Mouse (Mus musculus) ovary, postnatal 14 days (tissue): Measurements from ENCODE around the gene Atp9a.

Experiments used
- DNase-seq: peaks from one replicate; pipeline ENCODE4 v3.0.0; 2022; ENCODE audit warnings: low spot score

Atp9a gene

DNA sequence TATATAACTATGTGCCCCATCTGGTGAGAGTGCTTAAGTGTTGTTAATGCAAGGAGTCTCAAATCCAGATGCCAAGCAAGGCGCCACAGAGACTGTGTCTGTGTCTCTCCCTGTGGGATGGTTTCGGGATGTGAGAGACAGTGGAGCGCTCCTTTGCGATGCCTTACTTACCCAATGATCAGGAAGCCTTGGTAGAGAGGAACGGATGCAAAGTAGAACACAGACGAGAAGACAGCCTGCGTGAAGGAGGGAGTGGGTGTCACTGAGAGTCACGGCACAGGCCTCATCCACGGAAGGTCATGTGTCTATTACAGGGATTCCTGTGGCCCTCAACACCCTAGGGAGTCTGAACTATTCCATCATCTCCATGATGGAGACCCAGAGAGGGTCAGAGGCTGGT lies 101.7 kb downstream of the Atp9a start:
- no peak for DNase-seq

DNA sequence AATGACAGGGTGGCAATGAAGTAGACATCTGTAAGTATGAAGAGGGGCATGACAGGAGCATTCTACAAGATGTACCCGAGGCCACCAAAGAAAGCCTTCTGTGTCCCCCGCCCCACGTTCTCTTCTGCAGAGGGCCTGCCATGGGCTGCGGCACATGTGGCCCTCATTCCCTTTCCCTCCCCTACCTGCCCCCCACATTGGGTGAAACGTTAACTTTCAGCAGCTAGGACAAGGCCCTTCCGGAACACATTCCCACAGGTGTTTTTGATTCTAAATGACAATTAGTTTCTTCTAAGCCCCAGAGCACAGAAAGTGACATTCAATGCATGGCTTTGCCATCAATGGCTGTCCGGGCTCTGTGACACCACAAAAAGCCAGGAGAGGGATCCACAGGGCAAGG lies 107.3 kb downstream of the Atp9a start:
- DNase-seq, result no peak

DNA sequence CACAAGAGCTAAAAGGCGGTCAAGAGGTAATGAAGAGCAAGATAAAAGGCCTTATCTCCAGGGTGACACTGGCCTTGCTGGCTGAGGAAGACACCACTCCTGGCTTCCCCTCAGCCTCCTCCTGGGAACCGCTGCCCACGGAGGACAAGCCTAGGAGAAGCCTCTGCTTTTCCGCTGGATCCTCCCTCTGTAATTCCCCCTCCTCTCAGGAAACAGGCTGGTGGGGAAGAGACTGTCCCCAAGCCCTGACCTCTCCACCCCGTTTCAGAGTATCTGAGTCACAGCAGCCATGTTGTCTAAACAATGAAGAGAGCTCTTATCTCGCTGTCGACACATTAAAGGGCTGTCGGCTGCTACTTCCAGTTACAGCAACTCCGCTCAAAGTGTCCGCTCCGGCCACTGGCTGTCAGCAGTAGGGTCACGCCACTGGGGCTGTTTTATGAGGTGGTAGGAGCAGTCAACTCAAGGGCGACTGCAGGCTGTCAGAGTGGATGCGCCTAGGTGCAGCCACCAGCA lies 108.8 kb downstream of the Atp9a start:
- no peak for DNase-seq

DNA sequence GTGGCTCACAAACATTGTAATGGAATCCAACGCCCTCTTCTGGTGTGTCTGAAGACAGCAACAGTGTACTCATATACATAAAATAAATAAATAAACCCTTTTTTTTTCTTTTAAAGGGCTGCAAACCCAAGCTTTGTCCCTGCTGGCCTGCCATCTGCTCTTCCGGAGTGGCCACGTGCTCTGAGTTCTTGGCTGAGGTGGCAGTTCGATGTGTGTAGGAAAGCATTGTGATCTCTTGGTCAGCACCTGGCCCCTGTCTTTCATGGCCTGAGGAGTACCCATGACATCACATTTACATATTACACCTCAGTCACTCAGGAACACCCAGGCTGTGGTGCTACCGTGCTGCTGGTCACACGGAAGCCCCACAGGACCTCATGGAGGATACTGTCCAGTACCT lies 109.7 kb downstream of the Atp9a start:
- DNase-seq, result no peak

DNA sequence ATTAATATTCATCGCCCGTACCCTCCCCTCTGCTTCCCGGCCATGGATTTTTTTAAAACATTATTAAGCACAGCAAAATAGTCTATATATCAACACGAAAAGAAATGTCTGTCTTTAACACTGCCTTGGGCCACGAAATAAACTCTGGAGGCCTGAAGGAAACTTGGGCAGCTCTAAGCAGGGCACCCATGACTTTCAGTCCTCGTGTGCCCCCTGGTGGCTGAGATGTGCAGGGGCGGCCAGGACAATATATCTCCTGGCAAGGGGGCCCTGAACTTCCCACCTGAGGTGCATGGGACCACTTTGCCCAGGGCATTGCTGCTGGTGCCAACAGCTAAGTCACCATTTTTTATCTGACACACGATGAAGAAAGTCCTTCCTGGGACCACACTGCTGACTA lies 113.4 kb downstream of the Atp9a start:
- DNase-seq, result peak; percentile 85

DNA sequence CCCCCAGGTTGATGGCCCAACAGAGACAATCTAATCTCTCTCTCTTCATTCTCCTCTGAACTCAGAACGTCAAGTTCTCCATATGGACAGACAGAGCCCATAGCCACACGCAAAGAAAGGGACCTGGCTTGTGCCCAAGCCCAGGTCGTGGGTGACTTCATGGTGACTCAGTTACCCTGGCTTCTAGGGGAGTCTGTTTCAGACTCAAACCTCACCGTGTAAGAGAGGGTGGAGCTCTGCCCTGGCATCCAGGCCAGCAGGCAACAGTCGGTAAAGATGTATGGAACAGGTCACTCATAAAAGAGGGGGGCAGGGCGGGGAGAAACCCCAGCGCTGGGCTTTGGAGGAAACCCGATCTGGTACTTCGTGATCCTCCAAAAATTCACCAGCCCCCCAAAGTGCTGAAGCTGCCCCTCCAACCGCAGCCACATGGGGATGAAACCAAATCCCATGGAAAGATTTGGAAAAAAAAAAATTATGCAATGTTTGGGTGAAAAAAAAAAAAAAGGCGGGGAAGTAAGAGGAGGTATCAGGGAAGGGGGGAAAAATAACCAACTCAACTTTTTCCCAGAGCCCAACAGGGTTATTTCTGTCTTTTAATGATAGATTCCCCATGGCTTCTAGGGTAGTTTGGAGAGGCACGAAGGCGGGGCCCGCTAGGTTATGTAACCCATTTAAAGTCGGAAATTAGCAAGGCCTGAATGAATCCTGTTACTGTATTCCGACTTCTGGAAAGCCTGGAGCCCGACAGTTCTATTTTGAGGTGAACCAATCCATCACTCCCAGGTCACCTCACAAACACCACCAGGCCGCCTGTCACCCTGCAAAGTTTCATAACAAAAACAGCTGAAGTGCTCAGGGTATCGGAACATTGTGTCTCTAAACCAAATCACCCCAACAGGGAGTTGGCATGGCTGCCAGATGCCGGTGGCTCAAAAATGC lies 114.1 kb downstream of the Atp9a start:
- no peak for DNase-seq

DNA sequence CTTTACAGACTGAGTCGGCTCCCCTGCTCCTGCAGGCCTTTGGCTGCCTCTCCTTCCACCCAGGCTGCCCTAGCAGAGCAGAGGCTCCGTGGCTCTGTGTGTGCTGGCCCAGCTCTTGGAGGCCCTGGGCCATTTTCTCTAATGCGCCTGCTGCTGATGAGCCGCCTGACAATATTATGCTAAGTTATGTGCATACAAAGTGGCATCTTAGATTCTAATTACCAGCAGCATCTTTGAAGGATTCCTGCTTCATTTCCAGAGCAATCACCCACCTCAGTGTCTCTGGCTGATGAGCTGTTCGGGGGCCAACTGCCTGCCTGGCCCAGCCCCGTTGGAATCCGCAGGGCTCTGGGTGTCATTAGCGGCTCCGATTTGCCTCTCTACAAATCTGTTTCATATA lies 115.8 kb downstream of the Atp9a start:
- no peak for DNase-seq

DNA sequence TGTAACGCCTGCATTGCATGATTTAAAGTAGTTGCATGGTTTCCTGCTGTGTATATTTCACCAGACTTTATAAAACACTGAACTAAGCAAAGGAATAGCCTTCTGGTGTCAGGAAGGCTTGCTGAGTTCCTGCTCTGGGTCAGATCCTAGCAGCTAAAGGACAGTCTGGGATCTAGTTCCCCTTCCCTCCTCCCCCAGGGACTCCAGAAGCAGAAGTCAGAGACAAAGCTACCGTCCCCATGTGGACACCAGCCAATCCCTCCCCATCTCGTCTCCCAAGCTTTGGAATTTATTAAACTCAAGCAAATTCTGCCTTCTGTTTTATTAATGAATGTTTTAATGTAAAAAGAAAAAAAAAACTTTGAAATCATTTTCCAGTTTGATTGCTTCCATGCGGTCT lies 117.1 kb downstream of the Atp9a start:
- DNase-seq, result no peak

DNA sequence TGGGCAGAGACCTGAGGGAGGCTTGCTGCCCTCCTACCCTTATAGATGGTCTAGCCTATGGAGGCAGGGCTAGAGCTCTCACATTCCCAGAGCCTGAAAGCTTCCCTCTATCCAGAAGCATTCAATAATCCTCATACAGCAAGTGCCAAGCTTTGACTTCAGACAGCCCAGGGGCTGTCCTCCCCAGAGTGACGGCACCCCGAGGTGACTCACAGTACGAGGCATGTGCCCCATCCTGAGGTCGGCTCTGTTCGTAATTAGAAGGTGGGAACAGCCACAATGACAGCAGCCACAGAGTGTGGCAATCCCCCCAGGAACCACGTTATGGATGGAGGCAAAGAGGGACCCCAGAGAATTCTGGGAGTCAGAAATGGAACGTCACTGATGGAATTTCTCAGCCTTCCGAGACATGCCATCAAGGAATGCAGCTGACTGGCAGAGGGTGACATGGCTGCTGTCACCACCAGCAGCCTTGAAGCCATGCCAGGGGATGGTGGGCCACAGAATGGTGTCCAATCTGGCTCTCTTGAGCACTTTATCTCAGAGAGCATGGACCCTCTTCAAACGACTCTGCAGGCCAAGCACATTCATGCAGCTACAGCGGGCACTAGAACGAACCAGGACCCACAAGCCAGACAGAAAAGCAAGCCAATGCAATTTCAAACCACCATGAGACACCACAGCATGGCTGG lies 121.0 kb downstream of the Atp9a start:
- DNase-seq, result no peak

DNA sequence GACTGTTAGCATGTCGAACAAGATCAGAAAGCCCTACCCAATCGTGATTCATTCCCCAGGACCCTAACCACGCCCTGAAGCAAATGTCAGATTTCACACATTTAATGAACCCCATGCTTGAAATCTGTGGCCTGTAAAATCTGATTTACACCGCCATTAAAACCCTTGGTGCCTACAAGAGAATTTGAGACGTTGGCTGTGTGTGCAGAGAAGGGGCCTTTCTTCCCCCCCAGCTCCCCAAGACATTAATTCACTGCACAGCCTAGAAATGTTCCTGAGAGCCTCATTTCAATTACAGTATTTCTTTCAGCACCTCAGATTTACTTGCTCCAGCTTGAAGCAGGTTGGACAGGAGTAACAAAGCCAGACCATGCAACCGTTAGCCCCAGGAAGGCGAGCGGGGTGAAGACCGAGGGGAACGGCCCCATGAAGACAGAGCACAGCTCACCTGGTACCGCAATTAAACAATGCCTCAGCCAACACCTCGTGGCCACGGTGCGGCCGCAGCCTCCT lies 123.9 kb downstream of the Atp9a start:
- DNase-seq, result no peak

DNA sequence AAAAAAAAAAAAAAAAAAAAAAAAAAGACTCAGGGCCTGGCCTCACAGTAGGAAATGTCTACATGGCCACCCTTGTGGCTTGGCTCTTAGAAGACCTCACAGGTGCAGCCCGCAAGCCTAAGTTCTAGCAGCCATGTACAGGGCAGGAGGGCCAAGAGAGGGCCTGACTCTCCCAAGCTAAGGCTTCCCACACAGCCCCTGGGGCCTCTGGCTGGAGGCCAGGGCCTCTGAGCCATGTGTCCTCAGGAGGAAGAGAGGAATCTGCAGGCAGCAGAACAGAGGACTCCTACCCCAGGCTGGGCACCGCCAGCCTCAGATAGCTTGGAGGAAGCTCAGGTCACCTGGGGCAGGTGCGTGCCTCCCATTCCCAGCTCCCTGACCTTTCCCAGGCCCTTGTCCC lies 127.0 kb downstream of the Atp9a start:
- DNase-seq, result no peak

DNA sequence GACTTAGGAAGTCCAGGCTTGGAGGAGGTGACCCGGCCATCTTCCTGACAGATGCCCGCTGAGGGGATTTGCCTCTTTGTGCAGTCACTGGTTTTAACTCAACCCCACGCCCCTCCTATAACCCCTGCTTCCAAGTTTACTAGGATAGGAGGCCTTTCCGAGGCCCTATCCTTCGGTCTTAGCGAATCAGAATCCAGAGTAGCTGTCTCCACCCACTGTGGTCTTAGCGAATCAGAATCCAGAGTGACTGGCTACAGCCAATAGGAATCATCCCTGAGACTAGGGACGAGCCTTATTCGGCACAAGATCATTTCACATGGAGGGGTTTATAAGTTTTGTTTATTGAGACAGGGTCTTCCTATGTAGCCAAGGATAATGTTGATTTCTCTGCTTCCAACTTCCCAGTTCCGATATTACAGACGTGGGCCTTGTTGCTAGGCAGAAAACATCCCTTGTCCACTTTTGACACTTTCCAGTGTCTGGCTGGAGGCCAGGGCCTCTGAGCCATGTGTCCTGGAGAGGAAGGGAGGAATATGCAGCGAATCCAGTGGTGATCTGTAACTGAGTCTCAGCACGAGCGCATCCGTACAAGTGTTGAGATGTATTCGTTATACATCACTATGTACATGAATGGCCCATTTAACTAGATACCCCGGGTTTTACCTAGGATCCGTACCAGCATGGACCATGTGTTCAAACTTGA lies 127.9 kb downstream of the Atp9a start:
- no peak for DNase-seq

DNA sequence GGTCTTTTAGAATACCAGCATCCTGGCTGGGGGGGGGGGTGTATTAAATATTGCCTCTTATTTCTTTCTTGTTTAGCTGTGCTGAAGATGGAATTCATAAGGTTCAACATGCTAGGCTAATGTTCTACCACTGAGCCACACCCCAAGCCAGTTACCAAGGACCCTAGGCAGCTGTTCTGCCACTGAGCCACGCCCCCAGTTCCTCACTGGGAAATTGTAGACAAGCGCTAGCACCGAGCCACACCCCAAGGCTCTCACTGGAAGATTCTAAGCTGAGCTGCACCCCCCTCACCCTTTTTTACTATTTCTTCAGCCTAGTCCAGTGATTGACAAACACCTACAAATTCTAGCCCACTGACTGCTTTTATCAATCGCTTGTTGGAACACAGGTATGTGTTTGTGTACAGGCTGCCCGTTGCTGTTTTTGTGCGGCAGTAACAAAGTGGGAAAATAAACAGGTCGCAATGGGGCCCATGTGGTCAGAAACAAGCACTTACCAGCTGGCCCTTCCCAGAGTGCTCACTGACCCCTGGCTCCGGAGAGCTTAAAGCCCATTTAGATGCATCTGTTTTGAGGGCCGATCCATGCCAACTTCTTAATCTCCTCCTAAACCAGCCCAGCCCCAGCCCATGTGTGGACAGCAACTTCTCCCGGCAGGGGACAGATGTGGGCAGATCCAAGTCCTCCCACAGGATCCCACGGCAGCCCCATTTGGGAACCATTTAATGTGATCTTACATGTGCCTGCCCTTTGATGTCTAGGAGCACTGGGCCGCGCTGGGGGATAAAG lies 128.9 kb downstream of the Atp9a start:
- DNase-seq, result no peak

DNA sequence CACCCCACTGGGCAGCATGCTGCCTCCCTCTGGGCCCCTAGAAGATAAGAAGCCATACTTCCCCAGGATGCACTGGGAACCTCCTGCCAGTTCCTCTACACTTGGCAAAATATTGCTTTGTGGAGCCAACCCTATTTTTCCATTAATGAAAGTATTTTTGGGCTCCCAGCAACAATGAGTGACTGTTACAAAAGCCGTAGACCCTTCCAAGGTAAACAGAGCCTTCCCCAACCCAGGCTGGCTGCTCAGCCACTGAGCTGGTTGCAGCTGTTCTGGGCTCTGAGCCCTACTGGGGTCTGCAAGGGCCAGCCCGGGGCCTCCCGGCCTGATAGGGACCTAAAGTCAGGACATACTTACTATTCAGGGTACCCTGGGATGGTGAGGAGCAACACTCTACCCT lies 131.3 kb downstream of the Atp9a start:
- no peak for DNase-seq

DNA sequence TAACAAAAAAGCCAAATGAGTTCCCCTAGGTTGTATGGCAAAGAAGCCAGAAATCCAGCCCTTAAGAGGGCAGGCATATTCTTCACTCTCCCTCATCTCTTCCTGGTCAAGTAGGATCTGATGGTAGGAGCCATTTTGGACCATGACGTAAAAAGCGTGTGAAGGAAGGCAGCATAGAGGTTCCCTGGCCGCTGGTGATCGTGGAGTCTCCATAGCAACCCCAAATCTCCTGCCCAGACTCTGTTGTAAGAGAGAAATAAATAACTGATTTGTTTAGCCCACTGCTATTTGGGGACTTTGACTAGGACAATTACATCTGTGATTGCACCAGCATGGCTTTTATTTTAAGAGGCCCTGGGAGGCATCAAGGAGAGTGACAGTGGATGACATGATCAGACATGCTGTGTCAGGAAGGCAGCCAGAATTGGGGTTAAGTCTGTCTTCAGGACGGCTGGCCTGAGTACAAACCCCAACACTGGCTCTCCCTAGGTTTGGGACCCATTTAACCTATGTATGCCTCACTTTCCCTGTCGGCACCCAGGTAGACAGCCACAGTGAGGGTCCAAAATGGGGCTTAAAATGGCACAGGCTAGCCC lies 132.5 kb downstream of the Atp9a start:
- DNase-seq, result no peak

DNA sequence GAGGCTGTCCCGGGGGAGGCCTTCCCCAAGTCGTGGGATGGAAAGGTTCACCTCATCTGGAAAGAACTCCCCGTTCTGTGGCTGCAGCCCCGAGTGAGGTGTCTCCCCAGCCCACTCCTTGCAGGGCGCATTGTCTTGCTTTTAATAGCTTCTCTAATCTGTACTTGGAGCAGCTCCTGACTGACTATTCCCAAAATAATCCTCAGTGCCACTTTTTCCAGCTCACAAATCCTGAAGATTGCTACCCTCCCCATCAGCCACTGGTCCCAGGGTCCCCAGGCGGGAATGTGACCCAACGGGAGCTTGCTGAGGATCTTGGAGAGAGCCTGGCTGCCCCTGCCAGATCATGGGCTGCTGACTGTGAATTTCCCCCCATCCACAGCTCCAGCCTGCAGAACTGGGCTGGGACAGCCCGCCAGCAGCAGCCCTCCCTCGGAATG lies 134.1 kb downstream of the Atp9a start:
- DNase-seq, result no peak

DNA sequence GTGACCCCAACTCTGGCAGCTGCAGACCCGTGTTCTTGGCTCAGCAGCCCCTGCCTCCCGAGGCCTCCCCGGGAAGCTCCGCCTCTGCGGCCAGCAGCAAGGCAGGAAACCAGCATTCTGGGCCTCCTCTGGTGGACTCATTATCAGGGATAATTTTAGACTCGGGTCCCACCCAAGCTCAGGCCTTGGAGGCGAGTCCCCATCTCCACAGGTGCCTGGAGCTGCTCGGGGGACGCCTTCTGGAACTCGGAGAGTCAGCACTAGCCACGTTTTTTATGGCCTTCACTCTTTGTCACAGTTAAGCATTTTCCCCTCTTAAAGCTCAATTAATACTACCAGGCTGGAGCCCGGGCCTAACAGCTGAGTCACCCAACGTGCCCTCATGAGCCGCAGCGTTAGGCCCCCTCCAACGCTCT lies 137.5 kb downstream of the Atp9a start:
- DNase-seq, result no peak

DNA sequence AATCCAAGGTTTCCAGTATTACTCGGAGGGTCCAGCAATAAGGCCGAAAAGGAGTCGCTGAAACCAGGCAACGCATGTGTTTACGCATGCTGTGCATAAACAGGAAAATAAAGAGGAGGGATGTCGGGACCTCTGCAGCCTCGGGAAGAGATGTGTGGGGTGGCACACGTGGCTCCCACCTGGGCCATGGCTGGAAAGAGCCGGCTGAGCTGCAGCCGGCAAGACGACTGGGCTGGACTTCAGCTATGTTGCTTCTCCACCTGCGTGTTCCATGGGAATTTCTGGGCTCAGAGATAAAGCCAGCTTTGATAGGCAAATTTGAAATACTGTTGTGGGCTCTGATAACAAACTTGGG lies 139.8 kb downstream of the Atp9a start:
- DNase-seq, result no peak

DNA sequence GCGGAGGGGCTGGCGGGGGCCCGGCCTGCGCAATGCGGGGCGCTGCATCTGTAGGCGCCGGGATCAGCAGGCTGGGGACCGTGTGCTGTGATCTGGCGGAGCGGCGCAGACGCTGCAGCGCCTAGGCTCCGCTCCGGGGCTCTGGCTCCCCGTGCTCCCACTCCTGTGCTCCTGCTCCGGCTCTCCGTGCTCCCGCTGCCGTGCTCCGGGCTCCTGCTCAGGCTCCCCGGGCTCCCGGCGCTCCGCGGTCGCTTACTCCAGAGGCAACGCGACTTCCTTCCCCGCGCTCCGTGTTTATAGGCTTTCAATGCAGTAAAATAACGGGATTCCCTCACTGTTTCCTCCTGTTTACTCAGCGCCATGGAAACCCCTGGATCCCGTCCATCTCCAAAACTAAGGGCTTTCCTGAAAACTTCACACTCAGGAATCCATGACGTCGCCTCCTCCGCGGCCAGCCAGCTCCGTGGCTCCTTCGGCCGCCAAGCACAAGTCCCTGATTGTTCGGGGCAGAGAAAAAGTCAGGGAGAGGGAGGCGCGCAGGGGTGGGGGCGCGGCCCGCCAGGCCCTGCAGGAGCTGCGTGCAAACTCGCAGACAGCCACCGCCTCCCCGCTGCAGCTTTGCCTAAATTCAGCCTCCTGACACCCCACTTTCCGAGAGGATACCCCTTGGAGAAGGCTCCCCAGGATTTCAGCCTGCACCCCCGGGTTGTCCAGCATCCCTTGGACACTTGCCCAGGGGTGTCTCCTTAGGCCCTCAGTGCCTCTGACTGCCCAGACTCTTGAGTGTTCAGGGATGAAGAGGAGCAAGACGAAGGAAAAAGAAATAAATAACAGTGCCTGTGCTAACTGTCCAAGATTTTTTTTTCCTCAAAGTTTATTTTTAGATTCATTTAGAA lies 140.5 kb downstream of the Atp9a start, which contains the start of gene Nfatc2:
Gene Nfatc2, minus strand, starts transcription at position 167 of the 896 bp plus-strand sequence.
- DNase-seq, result peak; percentile 68
